Mouse (Mus musculus) adrenal gland, postnatal 14 days (tissue): ENCODE measurements around the gene Olfml2a. TPM values are rescaled to one million over a fixed set of nuclear protein-coding genes. Genes with fewer than 3 reads are reported as not detected.

Experiments used
- DNase-seq: peaks from one replicate; pipeline ENCODE4 v3.0.0; 2021; ENCODE audit warnings: mixed read lengths
- total RNA-seq: library from RNA; stranded (reverse); gene quantifications from 2 replicates; pipeline ENCODE4 v1.2.3, GENCODE M21; 2021

The Olfml2a gene
- total RNA-seq, 1 experiment from 2014 or later, result 13.5 TPM

DNA sequence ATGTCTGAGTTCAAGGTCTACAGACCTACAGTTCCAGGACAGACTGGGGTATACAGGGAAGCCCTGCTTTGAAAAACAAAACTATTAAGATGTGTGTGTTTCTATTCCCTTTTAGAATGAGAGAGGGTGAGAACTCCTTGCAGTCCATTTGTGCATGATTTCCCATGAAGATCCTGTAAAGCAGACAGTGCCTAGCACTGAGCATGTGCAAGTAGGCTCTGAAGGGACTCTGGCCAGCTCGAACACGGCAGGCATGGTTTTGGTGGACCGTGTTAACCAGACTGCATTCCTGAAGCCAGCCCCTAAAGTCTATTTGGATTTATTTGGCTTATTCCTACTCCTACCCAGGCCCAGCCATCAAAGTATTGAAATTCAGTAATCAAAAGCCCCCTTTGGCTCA, 80.2 kb downstream of the Olfml2a start:
- no peak for DNase-seq

DNA sequence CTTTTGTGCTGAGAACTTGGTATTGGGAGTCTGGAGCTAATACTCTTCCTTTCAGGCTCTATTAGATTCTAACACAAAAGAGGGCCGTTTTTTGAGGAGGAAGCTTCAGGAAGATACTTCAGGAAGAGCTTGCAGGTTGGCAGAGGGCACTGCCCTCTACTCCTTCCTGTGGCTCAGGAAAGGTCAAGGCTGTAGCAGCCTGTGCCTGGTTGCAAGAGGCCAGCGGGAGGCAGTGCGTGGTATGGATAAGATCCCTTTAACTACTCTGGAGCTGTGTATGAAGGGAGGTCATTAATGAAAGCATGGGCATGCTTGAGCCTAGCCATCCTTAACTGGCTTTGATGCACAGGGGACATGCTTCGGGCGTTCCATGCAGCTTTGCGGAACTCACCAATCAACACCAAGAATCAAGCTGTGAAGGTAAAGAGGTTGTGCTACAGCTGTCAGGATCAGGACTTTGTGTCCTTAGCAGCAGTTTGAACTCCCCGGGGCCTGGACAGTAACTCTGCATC, 81.0 kb downstream of the Olfml2a start:
- DNase-seq, result peak; percentile 52

Other genes starting within 250 kb of the Olfml2a start
- gene Nr5a1, start 217.4 kb upstream of the Olfml2a start, total RNA-seq, result 372 and 416 TPM in 2 replicates
- 4.5 and 7.7 TPM in 2 replicates for gene Nr6a1, start 4.3 kb upstream of the Olfml2a start, total RNA-seq
- gene Wdr38, start 65.5 kb downstream of the Olfml2a start, total RNA-seq, result 0.22 and 0.45 TPM in 2 replicates
- 71.6 and 76.5 TPM in 2 replicates for gene Arpc5l, start 73.4 kb downstream of the Olfml2a start, total RNA-seq
- gene Rpl35, start 73.6 kb downstream of the Olfml2a start, total RNA-seq, result 384 and 477 TPM in 2 replicates
- 24.7 and 28.4 TPM in 2 replicates for gene Golga1, start 133.6 kb downstream of the Olfml2a start, total RNA-seq